Mouse (Mus musculus): ENCODE measurements around the gene Vps16. TPM values are rescaled to one million over a fixed set of nuclear protein-coding genes. Genes with fewer than 3 reads are reported as not detected.

The Vps16 gene
- total RNA-seq, 2 experiments from 2014 or later: 25.1 to 29.4 TPM

DNA sequence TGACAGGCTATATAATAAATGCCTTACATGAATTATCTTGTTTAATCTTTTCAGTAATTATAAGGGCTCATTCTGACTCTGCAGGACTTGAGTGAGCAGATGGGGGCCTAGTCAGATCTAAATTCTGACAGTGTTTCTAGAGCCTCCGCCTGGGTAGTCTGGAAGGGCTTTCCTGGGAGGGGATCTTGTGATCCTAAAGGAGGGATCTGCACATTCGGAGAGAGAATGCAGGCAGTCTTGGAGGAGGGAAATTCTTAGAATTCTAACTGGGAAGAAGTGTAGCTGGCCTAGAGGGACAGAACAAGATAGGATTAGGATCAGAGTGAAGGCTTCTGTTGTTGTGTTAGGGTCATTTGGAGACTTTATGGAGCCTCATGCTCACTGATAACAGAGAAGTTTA is 28.1 kb downstream of the Vps16 start:
- DNase-seq: no peak

GRCm38 (mm10) chr2:130453421-130453820 is 29.3 kb downstream of the Vps16 start:
- DNase-seq: peak in 1 of 2 experiments; percentile 21
- intact Hi-C loops (cut with DNase I): loop anchor here (5.0 kb wide), 1 partner anchor 39 kb away; no protein-coding TSS in a partner anchor

More for the DNA sequence above, 28.1 kb downstream of the Vps16 start:
- intact Hi-C loops (cut with DNase I): loop anchor here (5.0 kb wide), 1 partner anchor 40 kb away; no protein-coding TSS in a partner anchor

- DNase-seq: peak in 1 of 2 experiments; percentile 14
- intact Hi-C loops (cut with DNase I): loop anchor here (5.0 kb wide), 1 partner anchor 37 kb away; no protein-coding TSS in a partner anchor
These were observed 30.7 kb downstream of the Vps16 start for GRCm38 (mm10) chr2:130454748-130455370.

- intact Hi-C loops (cut with DNase I): no loop called here
- no peak for DNase-seq
These were observed 33.7 kb downstream of the Vps16 start for GRCm38 (mm10) chr2:130457871-130458270.

DNA sequence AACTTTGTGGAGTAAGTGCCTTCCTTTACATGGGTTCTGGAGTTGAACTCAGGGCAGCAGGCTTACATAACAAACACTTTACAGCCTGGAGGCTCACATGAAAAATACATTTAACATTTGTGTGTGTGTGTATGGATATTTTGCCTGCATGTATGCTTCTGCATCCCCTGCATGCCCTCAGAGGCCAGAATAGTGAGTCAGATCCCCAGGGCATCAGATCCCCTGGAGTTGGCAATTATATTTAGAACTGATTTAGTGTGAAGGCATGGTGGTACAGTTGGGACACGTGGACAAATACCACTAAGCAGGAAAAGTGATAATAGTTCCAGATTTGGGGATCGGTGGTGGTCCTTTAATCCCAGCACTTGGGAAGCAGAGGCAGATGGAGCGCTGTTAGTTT is 35.4 kb downstream of the Vps16 start:
- no peak for DNase-seq
- intact Hi-C loops (cut with DNase I): no loop called here

- intact Hi-C loops (cut with DNase I): no loop called here
- no peak for DNase-seq
These were observed 37.3 kb downstream of the Vps16 start for GRCm38 (mm10) chr2:130461287-130462071.

GRCm38 (mm10) chr2:130466438-130466837 is 42.3 kb downstream of the Vps16 start:
- no peak for DNase-seq
- intact Hi-C loops (cut with DNase I): no loop called here

DNA sequence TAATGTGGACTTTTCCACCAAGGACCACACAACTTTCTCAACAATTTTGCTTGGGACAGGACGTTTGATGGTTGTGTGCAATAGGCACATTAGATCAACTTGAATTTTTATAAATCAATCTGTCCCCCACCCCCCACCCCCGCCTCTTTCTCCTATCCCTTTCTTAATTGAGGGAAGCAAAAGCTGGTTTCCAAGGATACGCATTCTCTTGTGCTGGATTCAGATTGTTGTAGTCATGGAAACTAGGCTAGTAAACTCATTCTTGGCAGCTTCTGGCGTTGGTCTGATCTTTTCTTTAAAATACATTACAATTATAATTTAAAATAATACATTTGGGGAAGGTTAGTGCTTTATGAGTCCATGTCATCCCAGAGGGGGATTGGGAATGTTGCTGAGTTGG is 45.2 kb downstream of the Vps16 start:
- no peak for DNase-seq
- intact Hi-C loops (cut with DNase I): no loop called here

- intact Hi-C loops (cut with DNase I): no loop called here
- no peak for DNase-seq
These were observed 45.8 kb downstream of the Vps16 start for GRCm38 (mm10) chr2:130469935-130470334.

DNA sequence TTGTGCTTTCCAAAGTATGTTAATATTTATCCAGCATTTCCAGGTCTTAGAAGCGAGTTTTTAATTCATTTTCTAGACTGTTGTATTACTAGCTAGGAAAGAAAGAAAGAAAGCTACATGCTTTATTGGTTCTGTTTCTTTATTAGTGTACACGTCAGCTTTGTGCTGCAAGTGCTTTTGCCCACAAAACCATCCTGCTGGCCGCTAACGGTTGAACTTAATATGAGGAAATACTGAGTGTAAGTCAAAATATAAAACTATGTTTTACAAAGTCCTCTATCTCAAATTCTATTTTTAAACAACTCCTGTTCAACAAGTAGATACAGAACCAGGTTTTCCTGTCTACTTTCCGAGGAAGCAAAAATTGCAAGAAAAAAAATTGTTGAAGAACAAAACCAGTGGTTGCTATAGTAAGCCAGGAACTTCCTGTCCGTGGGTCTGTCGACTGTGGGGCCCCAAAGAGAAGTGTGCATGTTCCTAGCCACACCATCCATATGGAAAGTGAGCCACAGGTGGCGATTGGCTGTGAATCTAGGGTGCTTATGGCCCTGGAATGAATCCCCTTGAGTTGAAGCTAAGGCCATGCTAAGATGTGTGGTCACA is 48.9 kb downstream of the Vps16 start:
- no peak for DNase-seq
- intact Hi-C loops (cut with DNase I): no loop called here

- intact Hi-C loops (cut with DNase I): no loop called here
These were observed 51.6 kb downstream of the Vps16 start for GRCm38 (mm10) chr2:130475764-130476163.

DNA sequence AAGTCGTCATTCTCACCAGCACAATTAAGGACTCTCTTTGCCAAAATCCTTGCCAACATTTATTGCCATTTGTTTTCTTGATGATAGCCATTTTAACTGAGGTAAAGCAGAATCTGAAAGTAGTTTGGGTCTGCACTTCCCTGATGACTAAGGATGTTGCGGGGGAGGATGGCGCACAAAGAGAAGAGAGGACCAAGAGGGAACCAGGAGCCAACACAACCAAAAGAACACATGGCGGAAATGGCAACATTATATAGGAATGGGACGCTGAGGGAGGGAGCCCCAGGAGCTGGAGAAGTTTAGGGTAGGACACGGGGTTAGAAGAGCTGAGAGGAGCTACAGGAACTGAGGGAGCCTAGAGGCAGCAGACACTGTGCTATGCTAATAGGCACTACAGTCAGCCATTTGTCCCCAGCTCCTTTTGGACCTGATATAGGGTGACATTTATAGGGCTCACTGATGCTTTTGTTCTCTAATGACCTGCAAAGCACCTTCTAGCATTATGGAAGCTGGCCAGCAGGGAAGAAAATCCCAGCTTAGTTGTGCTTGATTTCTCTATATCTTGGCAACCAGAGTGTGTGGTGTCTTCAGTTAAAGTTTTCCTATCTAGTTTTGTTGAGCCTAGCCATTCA is 52.6 kb downstream of the Vps16 start:
- DNase-seq: no peak
- intact Hi-C loops (cut with DNase I): no loop called here

More at GRCm38 (mm10) chr2:130475764-130476163, 51.6 kb downstream of the Vps16 start:
- no peak for DNase-seq

GRCm38 (mm10) chr2:130482177-130482576 is 58.0 kb downstream of the Vps16 start:
- no peak for DNase-seq
- intact Hi-C loops (cut with DNase I): no loop called here

DNA sequence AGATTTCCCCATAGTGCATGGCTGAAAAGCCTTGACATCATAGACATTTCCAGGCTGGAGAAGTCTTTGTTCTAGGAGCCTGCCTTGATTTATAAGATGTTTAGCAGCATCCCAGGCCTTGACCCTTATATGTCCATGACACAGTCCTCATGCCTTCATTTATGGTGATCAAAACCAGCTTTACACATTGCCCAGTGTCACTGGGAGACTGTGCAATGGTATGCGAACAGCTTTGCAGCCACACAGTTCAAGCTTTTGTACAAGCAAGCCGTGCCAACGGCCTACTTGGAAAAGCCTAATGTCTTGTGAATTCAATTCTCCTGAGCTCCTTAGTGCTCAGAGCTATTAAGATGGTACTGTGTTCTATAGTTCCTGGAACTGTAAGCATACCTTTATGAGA is 58.6 kb downstream of the Vps16 start:
- intact Hi-C loops (cut with DNase I): no loop called here
- DNase-seq: no peak

- intact Hi-C loops (cut with DNase I): no loop called here
- DNase-seq: no peak
These were observed 60.1 kb downstream of the Vps16 start for GRCm38 (mm10) chr2:130484206-130484605.

DNA sequence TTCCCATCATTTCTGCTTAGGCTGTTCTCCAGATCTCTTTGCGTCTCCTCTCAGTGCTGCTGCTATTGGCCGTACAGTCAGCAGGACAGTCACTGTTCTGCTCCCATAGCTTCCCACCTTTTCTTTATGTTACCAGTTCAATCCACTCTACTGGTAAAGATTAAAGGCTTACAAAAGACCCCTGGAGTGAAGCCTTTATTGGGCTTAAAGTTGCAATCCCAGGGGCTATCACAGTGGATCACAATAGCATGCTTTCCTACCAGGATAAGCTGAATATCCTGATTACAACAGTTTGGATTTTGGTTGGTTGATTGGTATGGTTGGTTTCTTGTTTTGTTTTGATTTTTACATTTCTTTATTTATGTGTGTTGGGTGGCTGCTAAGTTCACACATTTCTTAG is 63.9 kb downstream of the Vps16 start:
- DNase-seq: no peak
- intact Hi-C loops (cut with DNase I): no loop called here

DNA sequence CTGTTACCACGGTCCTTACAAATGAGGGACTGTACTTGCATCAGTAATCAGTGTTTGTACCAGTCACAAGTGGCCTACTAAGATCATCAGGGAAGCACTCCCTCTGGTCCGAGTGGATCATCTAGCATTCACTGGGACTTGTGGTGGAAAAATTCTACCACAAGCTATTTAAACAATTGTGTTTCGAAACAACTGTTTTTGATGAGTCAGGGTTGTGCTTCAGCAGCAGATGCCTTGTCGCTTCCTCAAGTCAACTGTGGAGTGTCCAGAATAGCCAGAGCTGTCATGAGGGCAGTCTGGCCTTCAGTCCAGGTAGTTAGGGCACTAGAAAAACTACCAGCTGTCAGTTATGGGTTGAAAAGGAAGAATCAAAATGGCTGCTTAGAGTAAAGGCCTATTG is 64.5 kb downstream of the Vps16 start:
- DNase-seq: no peak
- intact Hi-C loops (cut with DNase I): no loop called here

- intact Hi-C loops (cut with DNase I): loop anchor here (5.0 kb wide), 1 partner anchor 39 kb away; the partner anchor contains the start of gene Ptpra
- DNase-seq: no peak
These were observed 67.0 kb downstream of the Vps16 start for GRCm38 (mm10) chr2:130491162-130491561.

- DNase-seq: peak; percentile 47 to 53
- intact Hi-C loops (cut with DNase I): loop anchor here (5.0 kb wide), 1 partner anchor 39 kb away; the partner anchor contains the start of gene Ptpra
These were observed 67.4 kb downstream of the Vps16 start for GRCm38 (mm10) chr2:130491587-130491986.

Measured in heart, postnatal 14 days (tissue).